Mouse (Mus musculus) gastrocnemius, adult 2 months (tissue): ENCODE measurements around the gene Gbx2. TPM values are rescaled to one million over a fixed set of nuclear protein-coding genes. Genes with fewer than 3 reads are reported as not detected.

Experiments used
- DNase-seq: peaks from one replicate; pipeline ENCODE4 v3.0.0; 2022
- H3K27ac ChIP-seq: fragments of 200-600 bp; 2 replicates; pipeline ENCODE4 v1.8.1; 2022; ENCODE audit warnings: mild to moderate bottlenecking
- H3K4me3 ChIP-seq: fragments of 200-600 bp; 2 replicates; pipeline ENCODE4 v1.8.1; 2022; ENCODE audit warnings: mild to moderate bottlenecking, moderate library complexity
- CTCF ChIP-seq: fragments of 200-600 bp; IDR thresholded peaks from 2 replicates; pipeline ENCODE4 v1.8.1; 2022; ENCODE audit warnings: antibody characterized with exemption, mild to moderate bottlenecking, moderate library complexity
- intact Hi-C: fragments of 180-260 bp; cut with DNase I; formaldehyde crosslinking; loops from one replicate; pipeline ENCODE4 v1.15.1; 2025
- total RNA-seq, 2 experiments: library from RNA; stranded (reverse); gene quantifications; 2 replicates each; pipeline ENCODE4 v1.2.3; 2021

The Gbx2 gene
- total RNA-seq, 2 experiments from 2014 or later, result 0.56 TPM; not detected in 1

- no peak for TF ChIP-seq CTCF
- intact Hi-C loops, result no loop called here
- Histone ChIP-seq H3K4me3 (no peak overlapping the region), H3K27ac (no peak overlapping the region)
- DNase-seq, result no peak
Observed at GRCm38 (mm10) chr1:89919206-89919605, 11.8 kb downstream of the Gbx2 start.

GRCm38 (mm10) chr1:89918111-89918510 is 12.9 kb downstream of the Gbx2 start:
- DNase-seq, result no peak
- Histone ChIP-seq H3K27ac (no peak overlapping the region), H3K4me3 (no peak overlapping the region)
- intact Hi-C loops, result no loop called here
- TF ChIP-seq CTCF, result no peak

- TF ChIP-seq CTCF, result no peak
- Histone ChIP-seq H3K4me3 (no peak overlapping the region), H3K27ac (no peak overlapping the region)
- DNase-seq, result no peak
- intact Hi-C loops, result no loop called here
Observed at GRCm38 (mm10) chr1:89913611-89914010, 17.4 kb downstream of the Gbx2 start.

GRCm38 (mm10) chr1:89912392-89912791 is 18.6 kb downstream of the Gbx2 start:
- H3K4me3 ChIP-seq, result no peak overlapping the region
- TF ChIP-seq CTCF, result no peak
- no peak overlapping the region for H3K27ac ChIP-seq
- no peak for DNase-seq
- intact Hi-C loops, result no loop called here

- intact Hi-C loops, result no loop called here
- TF ChIP-seq CTCF, result no peak
- no peak overlapping the region for H3K27ac ChIP-seq
- no peak overlapping the region for H3K4me3 ChIP-seq
- DNase-seq, result no peak
Observed at GRCm38 (mm10) chr1:89909796-89910195, 21.2 kb downstream of the Gbx2 start.

- DNase-seq, result no peak
- intact Hi-C loops, result no loop called here
- no peak for TF ChIP-seq CTCF
- Histone ChIP-seq H3K4me3 (no peak overlapping the region), H3K27ac (no peak overlapping the region)
Observed at GRCm38 (mm10) chr1:89902641-89903040, 28.3 kb downstream of the Gbx2 start.

- H3K4me3 ChIP-seq, result no peak overlapping the region
- TF ChIP-seq CTCF, result no peak
- intact Hi-C loops, result no loop called here
- DNase-seq, result no peak
- no peak overlapping the region for H3K27ac ChIP-seq
Observed at GRCm38 (mm10) chr1:89902236-89902635, 28.7 kb downstream of the Gbx2 start.

- Histone ChIP-seq H3K4me3 (no peak overlapping the region), H3K27ac (no peak overlapping the region)
- intact Hi-C loops, result no loop called here
- TF ChIP-seq CTCF, result no peak
- no peak for DNase-seq
Observed at GRCm38 (mm10) chr1:89901381-89901780, 29.6 kb downstream of the Gbx2 start.

GRCm38 (mm10) chr1:89899761-89900445 is 31.1 kb downstream of the Gbx2 start:
- intact Hi-C loops, result no loop called here
- no peak for TF ChIP-seq CTCF
- no peak overlapping the region for H3K4me3 ChIP-seq

GRCm38 (mm10) chr1:89899036-89899435 is 31.9 kb downstream of the Gbx2 start:
- Histone ChIP-seq H3K4me3 (no peak overlapping the region), H3K27ac (no peak overlapping the region)
- TF ChIP-seq CTCF, result no peak
- intact Hi-C loops, result no loop called here
- DNase-seq, result no peak

More at GRCm38 (mm10) chr1:89899761-89900445, 31.1 kb downstream of the Gbx2 start:
- no peak for DNase-seq
- no peak overlapping the region for H3K27ac ChIP-seq

- intact Hi-C loops, result no loop called here
- DNase-seq, result no peak
- TF ChIP-seq CTCF, result no peak
Observed at GRCm38 (mm10) chr1:89895801-89896200, 35.2 kb downstream of the Gbx2 start.

GRCm38 (mm10) chr1:89892281-89892680 is 38.7 kb downstream of the Gbx2 start:
- no peak for DNase-seq
- TF ChIP-seq CTCF, result no peak
- no peak overlapping the region for H3K27ac ChIP-seq
- intact Hi-C loops, result no loop called here
- no peak overlapping the region for H3K4me3 ChIP-seq

More at GRCm38 (mm10) chr1:89895801-89896200, 35.2 kb downstream of the Gbx2 start:
- Histone ChIP-seq H3K4me3 (no peak overlapping the region), H3K27ac (no peak overlapping the region)

GRCm38 (mm10) chr1:89891400-89891799 is 39.6 kb downstream of the Gbx2 start:
- TF ChIP-seq CTCF, result no peak
- no peak overlapping the region for H3K27ac ChIP-seq
- no peak overlapping the region for H3K4me3 ChIP-seq
- intact Hi-C loops, result no loop called here
- no peak for DNase-seq

GRCm38 (mm10) chr1:89885696-89886095 is 45.3 kb downstream of the Gbx2 start:
- DNase-seq, result no peak
- Histone ChIP-seq H3K27ac (no peak overlapping the region), H3K4me3 (no peak overlapping the region)
- intact Hi-C loops, result no loop called here
- TF ChIP-seq CTCF, result no peak

GRCm38 (mm10) chr1:89884335-89884734 is 46.6 kb downstream of the Gbx2 start:
- H3K4me3 ChIP-seq, result no peak overlapping the region
- DNase-seq, result no peak
- intact Hi-C loops, result no loop called here
- TF ChIP-seq CTCF, result no peak
- no peak overlapping the region for H3K27ac ChIP-seq
